Mouse (Mus musculus): ENCODE measurements at regions not wholly inside any gene's neighbourhood (a gene's known extent, or its start where the extent isn't known, plus 50 kb on each side); places are given as distances from the start of the nearest gene placed in this dataset.

DNA sequence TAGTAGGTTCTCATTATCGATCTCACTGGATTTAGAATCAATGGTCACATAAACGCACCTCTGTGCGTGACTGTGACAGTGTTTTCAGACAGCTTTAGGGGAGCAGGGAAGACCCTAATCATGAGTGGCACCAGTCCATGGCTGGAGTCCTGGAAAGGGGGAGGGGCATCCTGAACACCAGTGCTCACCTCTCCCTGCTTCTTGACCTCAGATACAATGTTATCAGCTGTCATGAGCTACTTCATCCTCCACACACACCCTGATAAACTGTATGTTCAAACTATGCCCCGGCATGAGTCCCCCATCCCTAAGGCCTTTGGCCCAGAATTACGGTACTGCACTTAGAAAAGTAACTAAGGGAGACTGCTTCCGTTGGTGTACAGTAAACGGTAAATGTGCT lies 272.2 kb upstream of the Spred2 start:
- TF ChIP-seq CTCF (IDR thresholded peaks at IDR 0.05; ENCODE audit: extremely low read depth, insufficient read depth, low read length) = no peak
- TF ChIP-seq POLR2A (IDR thresholded peaks at IDR 0.05; ENCODE audit: extremely low read depth, insufficient read depth, low read length) = no peak
- Histone ChIP-seq H3K4me1 (ENCODE audit: control insufficient read depth, insufficient read depth, low read length) (no peaks in the 10 kb centered on the region), H3K27ac (ENCODE audit: insufficient read depth, low read length) (no peak overlapping the region), H3K4me3 (ENCODE audit: insufficient read depth, low read length) (no peak overlapping the region)

DNA sequence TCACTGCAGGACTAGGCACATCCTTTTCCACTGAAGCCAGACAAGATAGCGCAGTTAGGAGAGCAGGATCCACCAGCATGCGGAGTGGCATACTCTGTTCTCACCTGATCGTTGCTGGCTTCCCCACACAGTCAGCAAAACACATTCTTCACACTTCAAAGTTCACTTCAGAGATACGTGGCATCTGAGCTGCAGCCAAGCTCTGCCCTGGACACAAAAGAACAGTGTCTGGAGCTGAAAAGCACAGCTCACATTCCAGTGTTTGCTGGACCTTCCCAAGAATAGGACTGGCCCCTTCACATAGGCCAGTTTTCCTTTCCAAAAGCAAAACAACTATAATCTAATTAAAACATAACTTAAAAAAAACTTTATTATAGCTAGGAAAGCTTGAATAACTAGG lies 264.7 kb upstream of the Spred2 start:
- H3K4me1 ChIP-seq (ENCODE audit: control insufficient read depth, insufficient read depth, low read length) = no peaks in the 10 kb centered on the region
- H3K4me3 ChIP-seq (ENCODE audit: insufficient read depth, low read length) = no peak overlapping the region
- no peak overlapping the region for H3K27ac ChIP-seq (ENCODE audit: insufficient read depth, low read length)
- TF ChIP-seq CTCF (IDR thresholded peaks at IDR 0.05; ENCODE audit: extremely low read depth, insufficient read depth, low read length) (no peak), POLR2A (IDR thresholded peaks at IDR 0.05; ENCODE audit: extremely low read depth, insufficient read depth, low read length) (no peak)

DNA sequence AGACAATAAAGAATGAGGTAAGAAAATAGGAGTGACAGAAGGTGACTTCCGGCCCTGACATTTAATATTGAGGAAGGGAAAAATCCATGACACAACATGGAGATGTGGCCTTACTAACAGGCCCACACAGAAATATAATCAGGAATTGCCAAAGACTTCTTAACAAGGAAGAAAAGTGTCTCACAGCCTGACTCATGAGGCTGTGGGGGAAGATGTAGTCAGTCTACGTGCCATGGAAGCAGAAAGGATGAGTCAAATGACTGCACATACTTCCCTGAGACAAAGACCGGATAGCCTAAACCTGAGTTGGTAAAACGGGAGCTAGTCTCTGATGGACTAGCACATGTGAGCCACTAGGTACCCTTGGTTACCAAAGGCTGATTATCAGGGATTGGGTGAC lies 257.4 kb upstream of the Spred2 start:
- no peak overlapping the region for H3K4me3 ChIP-seq (ENCODE audit: insufficient read depth, low read length)
- TF ChIP-seq POLR2A (IDR thresholded peaks at IDR 0.05; ENCODE audit: extremely low read depth, insufficient read depth, low read length) (no peak), CTCF (IDR thresholded peaks at IDR 0.05; ENCODE audit: extremely low read depth, insufficient read depth, low read length) (no peak)
- no peaks in the 10 kb centered on the region for H3K4me1 ChIP-seq (ENCODE audit: control insufficient read depth, insufficient read depth, low read length)
- H3K27ac ChIP-seq (ENCODE audit: insufficient read depth, low read length) = no peak overlapping the region

DNA sequence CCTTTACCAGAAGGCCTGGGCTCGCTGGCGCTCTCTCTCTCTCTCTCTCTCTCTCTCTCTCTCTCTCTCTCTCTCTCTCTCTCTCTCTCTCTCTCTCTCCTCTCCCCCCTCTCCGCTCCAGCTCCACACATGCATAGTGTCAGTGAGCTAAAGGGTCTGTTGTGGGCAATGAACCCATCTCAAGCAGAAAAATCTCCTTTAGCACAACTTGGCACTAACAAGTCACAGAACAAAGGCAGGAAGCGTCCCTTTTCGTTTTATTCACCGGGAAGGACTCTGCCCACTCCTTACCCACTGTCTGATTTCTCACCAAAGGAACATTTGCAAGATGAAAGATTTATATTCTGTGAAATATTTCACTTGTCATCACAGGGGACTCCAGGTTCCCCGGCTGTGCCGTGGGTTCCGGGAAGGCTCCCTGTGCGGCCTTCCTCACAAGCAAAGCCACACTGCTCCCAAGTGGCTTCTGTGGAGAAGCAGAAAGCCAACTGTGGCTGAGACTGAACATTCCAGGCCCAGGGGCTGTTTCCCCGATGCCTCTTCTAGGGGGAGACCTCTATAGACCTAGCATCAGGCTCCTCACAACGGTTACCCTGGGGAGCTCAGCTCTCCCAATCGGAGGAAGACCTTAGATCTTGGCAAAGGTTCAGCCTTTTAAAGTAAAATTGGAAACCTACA lies 253.2 kb upstream of the Spred2 start:
- Histone ChIP-seq H3K27ac (ENCODE audit: insufficient read depth, low read length) (no peak overlapping the region), H3K4me1 (ENCODE audit: control insufficient read depth, insufficient read depth, low read length) (no peaks in the 10 kb centered on the region), H3K4me3 (ENCODE audit: insufficient read depth, low read length) (no peak overlapping the region)
- TF ChIP-seq CTCF (IDR thresholded peaks at IDR 0.05; ENCODE audit: extremely low read depth, insufficient read depth, low read length) = peak; percentile 35; the same call in 1 of the 2 replicates
- TF ChIP-seq POLR2A (IDR thresholded peaks at IDR 0.05; ENCODE audit: extremely low read depth, insufficient read depth, low read length) = no peak

DNA sequence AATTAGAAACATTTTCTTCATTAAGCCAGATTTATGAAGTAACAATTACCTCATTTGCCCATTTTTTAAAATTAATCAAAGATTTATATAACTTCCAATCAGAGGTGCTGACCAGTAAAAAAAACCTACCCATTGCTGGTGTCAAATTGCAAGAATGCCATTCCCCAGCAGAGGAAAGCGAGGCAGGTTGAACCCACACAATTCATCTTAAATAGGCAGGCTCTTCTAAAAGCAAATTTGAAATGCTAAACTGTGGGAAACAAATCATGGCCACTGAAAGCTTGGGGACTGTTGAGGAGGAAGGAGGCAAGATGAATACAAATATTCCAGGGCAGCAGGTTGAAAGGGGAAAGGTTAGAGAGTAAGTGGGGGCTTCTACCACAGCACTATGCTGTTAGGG lies 251.2 kb upstream of the Spred2 start:
- Histone ChIP-seq H3K4me1 (ENCODE audit: control insufficient read depth, insufficient read depth, low read length) (peaks cover 2% of the 10 kb centered on the region; the same call in 1 of the 2 replicates), H3K4me3 (ENCODE audit: insufficient read depth, low read length) (no peak overlapping the region), H3K27ac (ENCODE audit: insufficient read depth, low read length) (no peak overlapping the region)
- TF ChIP-seq POLR2A (IDR thresholded peaks at IDR 0.05; ENCODE audit: extremely low read depth, insufficient read depth, low read length) (no peak), CTCF (IDR thresholded peaks at IDR 0.05; ENCODE audit: extremely low read depth, insufficient read depth, low read length) (no peak)

DNA sequence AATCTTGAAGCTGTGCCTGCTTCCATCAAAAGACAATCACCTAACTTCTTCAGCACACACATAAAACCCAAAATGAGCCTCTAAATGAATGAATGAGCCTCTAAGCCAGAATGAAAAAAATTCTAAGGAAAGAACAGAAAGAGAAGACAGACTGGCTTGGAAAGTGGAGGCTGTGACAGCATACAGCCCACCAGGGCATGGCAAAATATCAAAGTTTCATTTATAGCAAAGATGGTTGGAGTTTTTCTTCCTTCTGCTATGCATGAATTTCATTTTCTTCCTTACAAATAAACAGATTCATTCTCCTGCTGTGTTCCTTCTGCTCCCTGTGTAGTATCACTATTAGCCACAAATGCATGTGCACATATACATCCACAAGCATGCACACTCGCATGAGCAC lies 247.7 kb upstream of the Spred2 start:
- peaks cover 2% of the 10 kb centered on the region; the same call in 1 of the 2 replicates for H3K4me1 ChIP-seq (ENCODE audit: control insufficient read depth, insufficient read depth, low read length)
- H3K4me3 ChIP-seq (ENCODE audit: insufficient read depth, low read length) = no peak overlapping the region
- TF ChIP-seq POLR2A (IDR thresholded peaks at IDR 0.05; ENCODE audit: extremely low read depth, insufficient read depth, low read length) = no peak
- no peak for TF ChIP-seq CTCF (IDR thresholded peaks at IDR 0.05; ENCODE audit: extremely low read depth, insufficient read depth, low read length)
- no peak overlapping the region for H3K27ac ChIP-seq (ENCODE audit: insufficient read depth, low read length)

DNA sequence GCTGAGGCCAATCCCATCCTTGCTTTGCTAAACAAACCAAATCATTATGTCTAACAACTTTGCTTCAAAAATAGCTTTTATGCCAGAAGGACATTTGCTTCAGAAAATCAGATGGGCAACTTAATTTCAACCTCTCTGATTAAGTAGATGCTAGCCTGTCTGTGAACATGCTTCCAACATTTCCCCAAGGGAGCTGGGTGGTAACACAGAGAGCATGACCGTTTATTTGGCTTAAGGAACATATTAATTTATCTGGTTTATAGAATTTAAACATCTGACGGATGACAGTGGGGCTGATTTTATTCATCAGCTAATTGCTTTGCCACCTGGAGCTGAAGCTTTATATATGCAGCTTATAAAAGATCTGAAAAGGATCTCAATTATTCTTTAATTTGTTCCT lies 245.1 kb upstream of the Spred2 start:
- TF ChIP-seq CTCF (IDR thresholded peaks at IDR 0.05; ENCODE audit: extremely low read depth, insufficient read depth, low read length) = no peak
- TF ChIP-seq POLR2A (IDR thresholded peaks at IDR 0.05; ENCODE audit: extremely low read depth, insufficient read depth, low read length) = no peak
- H3K27ac ChIP-seq (ENCODE audit: insufficient read depth, low read length) = no peak overlapping the region
- H3K4me1 ChIP-seq (ENCODE audit: control insufficient read depth, insufficient read depth, low read length) = peaks cover 2% of the 10 kb centered on the region; the same call in 1 of the 2 replicates
- H3K4me3 ChIP-seq (ENCODE audit: insufficient read depth, low read length) = no peak overlapping the region

DNA sequence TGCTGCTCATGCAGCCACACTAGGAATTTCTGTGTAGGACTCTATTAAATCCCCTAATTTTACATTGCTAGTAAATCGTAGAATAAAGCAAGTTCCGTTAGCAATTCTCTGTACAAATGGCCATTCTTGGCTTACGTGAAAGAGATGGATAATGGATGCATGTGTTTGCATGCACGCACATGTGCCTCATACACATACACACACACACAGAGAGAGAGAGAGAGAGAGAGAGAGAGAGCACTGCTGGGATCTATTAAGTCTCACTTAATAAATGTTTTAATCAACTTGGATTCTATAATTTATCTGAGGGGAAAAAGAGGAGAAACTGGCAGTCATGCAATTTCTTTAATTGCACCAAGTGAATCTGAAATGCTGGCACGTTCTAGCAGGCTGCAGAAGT lies 244.5 kb upstream of the Spred2 start:
- H3K27ac ChIP-seq (ENCODE audit: insufficient read depth, low read length) = no peak overlapping the region
- peaks cover 2% of the 10 kb centered on the region; the same call in 1 of the 2 replicates for H3K4me1 ChIP-seq (ENCODE audit: control insufficient read depth, insufficient read depth, low read length)
- no peak overlapping the region for H3K4me3 ChIP-seq (ENCODE audit: insufficient read depth, low read length)
- TF ChIP-seq POLR2A (IDR thresholded peaks at IDR 0.05; ENCODE audit: extremely low read depth, insufficient read depth, low read length) (no peak), CTCF (IDR thresholded peaks at IDR 0.05; ENCODE audit: extremely low read depth, insufficient read depth, low read length) (no peak)

DNA sequence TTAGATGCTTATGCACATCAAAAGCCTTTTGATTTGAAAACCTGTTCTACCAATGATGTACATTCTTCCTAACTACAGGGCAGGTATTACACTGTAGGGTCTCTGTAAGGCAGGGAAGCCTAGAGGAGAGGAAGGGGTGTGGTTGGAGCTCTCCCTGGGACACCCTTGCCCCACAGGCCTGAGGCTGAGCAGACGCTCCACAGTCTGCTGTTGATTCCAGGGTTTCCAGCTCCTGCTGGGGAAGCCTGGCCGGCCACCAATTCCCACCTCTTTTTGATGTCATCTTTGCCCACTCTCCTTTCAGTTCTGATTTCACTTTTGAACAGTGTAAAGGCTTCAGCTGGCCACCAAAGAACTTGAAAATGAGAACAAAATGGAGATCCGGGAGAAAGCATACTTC lies 223.0 kb upstream of the Spred2 start:
- no peak overlapping the region for H3K4me3 ChIP-seq (ENCODE audit: insufficient read depth, low read length)

DNA sequence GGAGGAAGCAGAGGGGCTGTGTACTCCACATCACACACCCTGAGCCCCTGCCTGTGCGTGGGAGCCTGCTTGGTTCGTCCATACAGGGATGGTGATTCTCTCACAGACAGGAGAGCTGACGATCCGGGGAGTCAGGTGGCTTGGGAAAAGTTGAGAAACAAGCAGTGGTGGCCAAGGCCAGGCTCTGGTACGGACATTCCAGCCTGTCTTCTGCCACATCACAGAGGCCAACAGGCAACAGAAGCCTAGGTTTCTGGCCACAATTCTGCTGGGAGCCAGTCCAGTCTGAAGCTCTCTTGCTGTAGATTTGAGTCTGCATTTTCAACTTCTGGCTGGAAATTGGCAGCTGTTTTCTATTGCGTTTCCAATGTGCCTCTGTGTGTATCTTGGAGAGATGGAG lies 215.4 kb upstream of the Spred2 start:
- Histone ChIP-seq H3K4me1 (ENCODE audit: control insufficient read depth, insufficient read depth, low read length) (no peaks in the 10 kb centered on the region), H3K27ac (ENCODE audit: insufficient read depth, low read length) (no peak overlapping the region), H3K4me3 (ENCODE audit: insufficient read depth, low read length) (no peak overlapping the region)
- TF ChIP-seq CTCF (IDR thresholded peaks at IDR 0.05; ENCODE audit: extremely low read depth, insufficient read depth, low read length) (no peak), POLR2A (IDR thresholded peaks at IDR 0.05; ENCODE audit: extremely low read depth, insufficient read depth, low read length) (no peak)

More for the DNA sequence above, 223.0 kb upstream of the Spred2 start:
- no peak overlapping the region for H3K27ac ChIP-seq (ENCODE audit: insufficient read depth, low read length)
- H3K4me1 ChIP-seq (ENCODE audit: control insufficient read depth, insufficient read depth, low read length) = no peaks in the 10 kb centered on the region
- TF ChIP-seq CTCF (IDR thresholded peaks at IDR 0.05; ENCODE audit: extremely low read depth, insufficient read depth, low read length) (no peak), POLR2A (IDR thresholded peaks at IDR 0.05; ENCODE audit: extremely low read depth, insufficient read depth, low read length) (no peak)

Measured in cortical plate, adult 2 months (tissue).